Mouse (Mus musculus) MEL (cell line): ENCODE data around the gene Zfp607a.

ENCODE experiments used
- CTCF ChIP-seq, 3 experiments: IDR thresholded peaks in 2 of 3; conservative IDR thresholded peaks in 1 of 3; 2 replicates each; pipeline ENCODE4 v1.5.1; 2011 to 2012; ENCODE audit warnings: low read length in 3 of 3, low read depth in 2 of 3, mild to moderate bottlenecking in 2 of 3, improper control_type of control experiment in 1 of 3, inconsistent platforms in 1 of 3, mixed read lengths in 1 of 3, moderate library complexity in 1 of 3; ENCODE audit not compliant: control insufficient read depth in 1 of 3, insufficient read depth in 1 of 3, poor library complexity in 1 of 3, severe bottlenecking in 1 of 3
- EP300 ChIP-seq, 2 experiments: IDR thresholded peaks; 2 replicates each; pipeline ENCODE4 v1.6.1; 2011; ENCODE audit warnings: improper control_type of control experiment in 2 of 2, low read length in 2 of 2, low read depth in 1 of 2, mild to moderate bottlenecking in 1 of 2
- GATA1 ChIP-seq: IDR thresholded peaks from 2 replicates; pipeline ENCODE4 v1.6.1; 2011; ENCODE audit warnings: low read depth, low read length, improper control_type of control experiment
- MAX ChIP-seq: IDR thresholded peaks from 2 replicates; pipeline ENCODE4 v1.6.1; 2011; ENCODE audit warnings: low read length, improper control_type of control experiment
- POLR2AphosphoS5 ChIP-seq: IDR thresholded peaks from 2 replicates; pipeline ENCODE4 v1.6.1; 2012; ENCODE audit warnings: low read depth, borderline replicate concordance, mild to moderate bottlenecking, inconsistent platforms, low read length, moderate library complexity, mixed read lengths

DNA sequence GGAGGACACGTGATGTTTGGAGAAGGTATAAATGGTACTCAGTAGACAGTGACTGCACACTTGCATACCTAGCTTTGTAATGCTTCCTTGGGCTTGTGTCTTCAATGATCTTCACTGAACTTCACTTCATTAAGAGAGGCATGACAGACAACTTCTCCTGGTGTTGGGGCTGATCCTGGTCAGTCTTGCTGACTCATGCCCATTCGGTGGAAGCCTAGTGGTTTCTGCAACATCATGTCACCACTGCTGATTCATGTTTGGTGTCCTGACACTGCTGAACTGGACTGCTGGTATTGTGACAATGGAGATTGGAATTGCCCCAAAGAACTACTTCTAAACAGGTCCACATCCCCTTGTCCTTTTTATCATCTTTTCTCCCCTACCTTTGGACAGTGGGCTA lies 23.2 kb upstream of the Zfp607a start:
- TF ChIP-seq EP300 (IDR thresholded peaks at IDR 0.05; ENCODE audit: low read depth in 1 of 2, low read length in 2 of 2) (no peak), MAX (no peak), POLR2AphosphoS5 (no peak), GATA1 (no peak), CTCF (IDR thresholded peaks at IDR 0.05 in 2 of 3, conservative IDR thresholded peaks at IDR 0.05 in 1 of 3; ENCODE audit: control insufficient read depth in 1 of 3, insufficient read depth in 1 of 3, low read depth in 2 of 3, low read length in 3 of 3, poor library complexity in 1 of 3, severe bottlenecking in 1 of 3) (no peak)
